Mouse (Mus musculus) CH12.LX (cell line): Measurements from ENCODE around the gene Egfl7.

Experiments
- CTCF ChIP-seq, 2 experiments: IDR thresholded peaks in 1 of 2; conservative IDR thresholded peaks in 1 of 2; 2 replicates each; pipeline ENCODE4 v1.5.1; 2011 to 2012; ENCODE audit warnings: low read depth in 2 of 2, low read length in 2 of 2, improper control_type of control experiment in 1 of 2, inconsistent platforms in 1 of 2, mild to moderate bottlenecking in 1 of 2, moderate library complexity in 1 of 2
- MAX ChIP-seq: IDR thresholded peaks from 2 replicates; pipeline ENCODE4 v1.6.1; 2011; ENCODE audit warnings: low read length, improper control_type of control experiment
- NRF1 ChIP-seq: IDR thresholded peaks from 2 replicates; pipeline ENCODE4 v1.6.1; 2014; ENCODE audit warnings: low read depth, mild to moderate bottlenecking, inconsistent platforms, low read length, improper control_type of control experiment, moderate library complexity
- USF2 ChIP-seq: conservative IDR thresholded peaks from 2 replicates; pipeline ENCODE4 v1.6.1; 2011; ENCODE audit warnings: low read depth, low read length, improper control_type of control experiment

GRCm38 (mm10) chr2:26552066-26552465 is 27.7 kb upstream of the Egfl7 start:
- no peak for TF ChIP-seq CTCF (conservative IDR thresholded peaks at IDR 0.05 in 1 of 2, IDR thresholded peaks at IDR 0.05 in 1 of 2; ENCODE audit: low read depth in 2 of 2, low read length in 2 of 2)
- no peak for TF ChIP-seq MAX
- no peak for TF ChIP-seq USF2
- no peak for TF ChIP-seq NRF1
